Mouse (Mus musculus): ENCODE data around the gene Tspan11.

DNA sequence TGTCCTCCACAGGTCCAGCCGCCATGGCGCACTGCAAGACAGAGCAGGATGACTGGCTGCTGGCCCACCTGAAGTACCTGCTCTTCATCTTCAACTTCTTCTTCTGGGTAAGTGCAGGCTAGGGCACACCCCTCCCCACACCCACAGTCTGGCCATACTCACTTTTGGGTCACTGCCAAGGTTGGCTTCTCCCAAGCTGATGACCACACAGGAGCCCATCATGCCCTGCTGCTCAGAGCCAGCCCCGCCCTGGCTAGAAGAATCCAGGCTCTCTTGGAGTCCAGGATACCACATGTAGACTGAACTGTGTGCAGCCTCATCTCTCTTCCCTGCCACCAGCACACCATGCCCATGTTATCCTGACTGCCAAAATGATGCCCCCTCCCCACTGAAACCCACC lies 25.5 kb downstream of the Tspan11 start:
- TF ChIP-seq CTCF (conservative IDR thresholded peaks at IDR 0.05; ENCODE audit: low read length), result no peak
- no peak for TF ChIP-seq POU5F1 (IDR thresholded peaks at IDR 0.05; ENCODE audit: borderline replicate concordance, low read length)

All from E14TG2a.4 (cell line).